Mouse (Mus musculus): ENCODE results near the gene Fnbp1l.

- TF ChIP-seq POLR2A (IDR thresholded peaks at IDR 0.05; ENCODE audit: insufficient read depth, low read depth, low read length) (no peak), CTCF (IDR thresholded peaks at IDR 0.05) (no peak)
These were observed 127.5 kb downstream of the Fnbp1l start for GRCm38 (mm10) chr3:122492006-122492405.
